Mouse (Mus musculus) cortical plate, adult 2 months (tissue): ENCODE results near the gene Rxfp3.

Experiments used
- CTCF ChIP-seq: fragments of 200-500 bp; IDR thresholded peaks from 2 replicates; pipeline ENCODE4 v1.5.1; 2011; ENCODE audit warnings: mild to moderate bottlenecking, control low read depth, low read length; ENCODE audit not compliant: insufficient read depth; ENCODE audit errors: extremely low read depth
- POLR2A ChIP-seq: fragments of 200-500 bp; IDR thresholded peaks from 2 replicates; pipeline ENCODE4 v1.6.1; 2011; ENCODE audit warnings: mild to moderate bottlenecking, low read length, control low read depth; ENCODE audit not compliant: insufficient read depth; ENCODE audit errors: extremely low read depth

GRCm38 (mm10) chr15:11035947-11036474 is 1.8 kb downstream of the Rxfp3 start:
- TF ChIP-seq POLR2A, result no peak
- no peak for TF ChIP-seq CTCF
